Mouse (Mus musculus) liver, adult 2 months (tissue): Measurements from ENCODE around the gene Pck2.

Experiments used
- CTCF ChIP-seq: fragments of 200-500 bp; IDR thresholded peaks from 2 replicates; pipeline ENCODE4 v1.5.1; 2011; ENCODE audit warnings: low read depth, low read length, control low read depth
- POLR2A ChIP-seq: fragments of 200-500 bp; IDR thresholded peaks from 2 replicates; pipeline ENCODE4 v1.6.1; 2011; ENCODE audit warnings: low read length, control low read depth; ENCODE audit not compliant: insufficient read depth; ENCODE audit errors: extremely low read depth

DNA sequence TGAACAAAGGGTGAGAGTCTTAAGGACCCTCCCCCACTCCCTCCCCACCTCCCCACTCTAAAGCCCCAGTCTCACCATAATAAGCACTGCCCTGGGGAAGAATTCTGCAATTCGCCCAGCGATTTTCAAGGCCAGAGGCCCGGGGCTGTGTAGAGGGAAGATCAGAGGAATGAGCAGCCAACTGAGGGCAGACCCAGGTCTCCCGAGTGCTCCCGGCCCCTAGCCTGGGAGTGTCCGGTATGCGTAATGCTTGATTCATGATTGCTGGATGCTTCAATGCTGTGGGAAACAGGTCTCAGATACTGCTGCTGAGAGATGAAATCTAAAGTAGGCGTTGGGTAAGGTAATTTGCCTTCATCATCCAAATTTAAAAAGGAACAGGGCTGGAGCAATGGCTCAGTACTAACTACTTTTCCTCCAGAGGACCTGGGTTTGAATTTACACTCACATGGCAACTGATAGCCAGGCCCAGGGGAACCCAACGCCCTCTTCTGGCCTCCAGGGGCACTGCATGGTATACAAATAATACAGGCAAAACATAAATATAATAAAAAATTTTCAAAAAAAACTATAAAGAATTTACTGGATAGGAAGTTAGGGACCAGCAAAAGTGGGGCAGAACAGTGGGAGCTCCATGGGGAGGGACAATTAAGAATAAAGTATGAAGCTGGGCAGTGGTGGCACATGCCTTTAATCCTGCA, 42.1 kb downstream of the Pck2 start:
- TF ChIP-seq CTCF (peak; percentile 72), POLR2A (no peak)
